Mouse (Mus musculus): ENCODE measurements around the gene Rab40c. TPM values are rescaled to one million over a fixed set of nuclear protein-coding genes. Genes with fewer than 3 reads are reported as not detected.
A peak's percentile ranks its signal among the peaks of the same experiment; 100 is the strongest.

Rab40c gene
- polyA plus RNA-seq, 1 experiment from 2014 or later = 52.2 TPM

GRCm38 (mm10) chr17:25893975-25894617 is 25.4 kb downstream of the Rab40c start:
- peak; percentile 73; the same call in 1 of the 2 replicates for ATAC-seq
- H3K36me3 ChIP-seq (ENCODE audit: control insufficient read depth, insufficient read depth, low read length) = no peaks in the 10 kb centered on the region
- 39% methylated on average over 2 of the region's 2 CpGs for WGBS
- no peak overlapping the region for H3K4me2 ChIP-seq (ENCODE audit: low read length)
- no peaks in the 10 kb centered on the region for H3K27me3 ChIP-seq (ENCODE audit: control insufficient read depth, insufficient read depth, low read depth, low read length)
- H3K9ac ChIP-seq (ENCODE audit: low read depth, low read length) = 0 out of 2 replicates have a peak overlapping the region, but pooled peaks have one; percentile 11
- peak overlapping the region; percentile 43 for H3K27ac ChIP-seq (ENCODE audit: low read length)
- H3K9me3 ChIP-seq (replicated peaks; ENCODE audit: control insufficient read depth, low read length, poor library complexity, severe bottlenecking) = no peaks in the 10 kb centered on the region
- peaks cover 4% of the 10 kb centered on the region; the same call in 1 of the 2 replicates for H3K4me1 ChIP-seq (ENCODE audit: control insufficient read depth, insufficient read depth, low read length)
- H3K4me3 ChIP-seq (ENCODE audit: low read depth, low read length) = no peak overlapping the region

GRCm38 (mm10) chr17:25888837-25889236 is 30.7 kb downstream of the Rab40c start:
- Histone ChIP-seq H3K4me2 (ENCODE audit: low read length) (no peak overlapping the region), H3K4me3 (ENCODE audit: low read depth, low read length) (no peak overlapping the region), H3K4me1 (ENCODE audit: control insufficient read depth, insufficient read depth, low read length) (no peaks in the 10 kb centered on the region), H3K9me3 (replicated peaks; ENCODE audit: control insufficient read depth, low read length, poor library complexity, severe bottlenecking) (no peaks in the 10 kb centered on the region), H3K27me3 (ENCODE audit: control insufficient read depth, insufficient read depth, low read depth, low read length) (no peaks in the 10 kb centered on the region), H3K27ac (ENCODE audit: low read length) (no peak overlapping the region), H3K9ac (ENCODE audit: low read depth, low read length) (no peak overlapping the region), H3K36me3 (ENCODE audit: control insufficient read depth, insufficient read depth, low read length) (no peaks in the 10 kb centered on the region; the same call in 1 of the 2 replicates)
- no peak for ATAC-seq
- 95% methylated on average over 3 of the region's 3 CpGs for WGBS

GRCm38 (mm10) chr17:25887467-25887866 is 32.1 kb downstream of the Rab40c start:
- 94% methylated on average over 10 of the region's 10 CpGs for WGBS
- no peak overlapping the region for H3K4me2 ChIP-seq (ENCODE audit: low read length)
- H3K4me3 ChIP-seq (ENCODE audit: low read depth, low read length) = no peak overlapping the region
- no peak overlapping the region for H3K9ac ChIP-seq (ENCODE audit: low read depth, low read length)
- no peak for ATAC-seq
- peaks cover 7% of the 10 kb centered on the region for H3K36me3 ChIP-seq (ENCODE audit: control insufficient read depth, insufficient read depth, low read length)
- H3K27me3 ChIP-seq (ENCODE audit: control insufficient read depth, insufficient read depth, low read depth, low read length) = no peaks in the 10 kb centered on the region
- no peaks in the 10 kb centered on the region for H3K9me3 ChIP-seq (replicated peaks; ENCODE audit: control insufficient read depth, low read length, poor library complexity, severe bottlenecking)
- no peak overlapping the region for H3K27ac ChIP-seq (ENCODE audit: low read length)
- no peaks in the 10 kb centered on the region for H3K4me1 ChIP-seq (ENCODE audit: control insufficient read depth, insufficient read depth, low read length)

GRCm38 (mm10) chr17:25886806-25887205 is 32.7 kb downstream of the Rab40c start:
- H3K9ac ChIP-seq (ENCODE audit: low read depth, low read length) = no peak overlapping the region
- no peak overlapping the region for H3K4me3 ChIP-seq (ENCODE audit: low read depth, low read length)
- H3K27ac ChIP-seq (ENCODE audit: low read length) = no peak overlapping the region
- H3K4me1 ChIP-seq (ENCODE audit: control insufficient read depth, insufficient read depth, low read length) = no peaks in the 10 kb centered on the region
- no peaks in the 10 kb centered on the region for H3K27me3 ChIP-seq (ENCODE audit: control insufficient read depth, insufficient read depth, low read depth, low read length)
- peaks cover 7% of the 10 kb centered on the region for H3K36me3 ChIP-seq (ENCODE audit: control insufficient read depth, insufficient read depth, low read length)
- no peak overlapping the region for H3K4me2 ChIP-seq (ENCODE audit: low read length)
- no peaks in the 10 kb centered on the region for H3K9me3 ChIP-seq (replicated peaks; ENCODE audit: control insufficient read depth, low read length, poor library complexity, severe bottlenecking)
- ATAC-seq = no peak

- WGBS = 63% methylated on average over 4 of the region's 4 CpGs
- Histone ChIP-seq H3K9ac (ENCODE audit: low read depth, low read length) (no peak overlapping the region), H3K27ac (ENCODE audit: low read length) (no peak overlapping the region), H3K4me1 (ENCODE audit: control insufficient read depth, insufficient read depth, low read length) (peaks cover 3% of the 10 kb centered on the region; the same call in 1 of the 2 replicates), H3K36me3 (ENCODE audit: control insufficient read depth, insufficient read depth, low read length) (peaks cover 7% of the 10 kb centered on the region), H3K27me3 (ENCODE audit: control insufficient read depth, insufficient read depth, low read depth, low read length) (no peaks in the 10 kb centered on the region), H3K4me2 (ENCODE audit: low read length) (no peak overlapping the region), H3K9me3 (replicated peaks; ENCODE audit: control insufficient read depth, low read length, poor library complexity, severe bottlenecking) (no peaks in the 10 kb centered on the region), H3K4me3 (ENCODE audit: low read depth, low read length) (no peak overlapping the region)
- no peak; the same call in 1 of the 2 replicates for ATAC-seq
Measured at GRCm38 (mm10) chr17:25885636-25886035, 33.9 kb downstream of the Rab40c start.

- H3K9me3 ChIP-seq (replicated peaks; ENCODE audit: control insufficient read depth, low read length, poor library complexity, severe bottlenecking) = no peaks in the 10 kb centered on the region
- no peak overlapping the region for H3K4me3 ChIP-seq (ENCODE audit: low read depth, low read length)
- H3K36me3 ChIP-seq (ENCODE audit: control insufficient read depth, insufficient read depth, low read length) = peaks cover 7% of the 10 kb centered on the region
- ATAC-seq = no peak
- H3K9ac ChIP-seq (ENCODE audit: low read depth, low read length) = no peak overlapping the region
- no peak overlapping the region for H3K4me2 ChIP-seq (ENCODE audit: low read length)
- WGBS = 91% methylated on average over 3 of the region's 3 CpGs
- H3K27me3 ChIP-seq (ENCODE audit: control insufficient read depth, insufficient read depth, low read depth, low read length) = no peaks in the 10 kb centered on the region
- peaks cover 5% of the 10 kb centered on the region; the same call in 1 of the 2 replicates for H3K4me1 ChIP-seq (ENCODE audit: control insufficient read depth, insufficient read depth, low read length)
- H3K27ac ChIP-seq (ENCODE audit: low read length) = no peak overlapping the region
Measured at GRCm38 (mm10) chr17:25883824-25884223, 35.7 kb downstream of the Rab40c start.

GRCm38 (mm10) chr17:25883268-25883667 is 36.3 kb downstream of the Rab40c start:
- Histone ChIP-seq H3K27me3 (ENCODE audit: control insufficient read depth, insufficient read depth, low read depth, low read length) (no peaks in the 10 kb centered on the region), H3K36me3 (ENCODE audit: control insufficient read depth, insufficient read depth, low read length) (peaks cover 11% of the 10 kb centered on the region), H3K4me2 (ENCODE audit: low read length) (no peak overlapping the region), H3K27ac (ENCODE audit: low read length) (peak overlapping the region; percentile 30; the same call in 1 of the 2 replicates), H3K4me3 (ENCODE audit: low read depth, low read length) (no peak overlapping the region), H3K9ac (ENCODE audit: low read depth, low read length) (no peak overlapping the region), H3K9me3 (replicated peaks; ENCODE audit: control insufficient read depth, low read length, poor library complexity, severe bottlenecking) (no peaks in the 10 kb centered on the region), H3K4me1 (ENCODE audit: control insufficient read depth, insufficient read depth, low read length) (peaks cover 5% of the 10 kb centered on the region; the same call in 1 of the 2 replicates)
- 70% methylated on average over 8 of the region's 8 CpGs for WGBS
- no peak for ATAC-seq

GRCm38 (mm10) chr17:25882306-25882705 is 37.2 kb downstream of the Rab40c start:
- no peak overlapping the region for H3K9ac ChIP-seq (ENCODE audit: low read depth, low read length)
- H3K36me3 ChIP-seq (ENCODE audit: control insufficient read depth, insufficient read depth, low read length) = peaks cover 19% of the 10 kb centered on the region
- WGBS = 38% methylated on average over 5 of the region's 5 CpGs
- H3K4me1 ChIP-seq (ENCODE audit: control insufficient read depth, insufficient read depth, low read length) = peaks cover 5% of the 10 kb centered on the region; the same call in 1 of the 2 replicates
- H3K27ac ChIP-seq (ENCODE audit: low read length) = no peak overlapping the region
- H3K9me3 ChIP-seq (replicated peaks; ENCODE audit: control insufficient read depth, low read length, poor library complexity, severe bottlenecking) = no peaks in the 10 kb centered on the region
- no peak overlapping the region for H3K4me2 ChIP-seq (ENCODE audit: low read length)
- H3K27me3 ChIP-seq (ENCODE audit: control insufficient read depth, insufficient read depth, low read depth, low read length) = no peaks in the 10 kb centered on the region
- no peak overlapping the region for H3K4me3 ChIP-seq (ENCODE audit: low read depth, low read length)
- no peak for ATAC-seq

- Histone ChIP-seq H3K9ac (ENCODE audit: low read depth, low read length) (peak overlapping the region; percentile 42; the same call in 1 of the 2 replicates), H3K4me3 (ENCODE audit: low read depth, low read length) (no peak overlapping the region), H3K36me3 (ENCODE audit: control insufficient read depth, insufficient read depth, low read length) (peaks cover 19% of the 10 kb centered on the region), H3K4me1 (ENCODE audit: control insufficient read depth, insufficient read depth, low read length) (peaks cover 10% of the 10 kb centered on the region), H3K4me2 (ENCODE audit: low read length) (no peak overlapping the region), H3K27ac (ENCODE audit: low read length) (peak overlapping the region; percentile 58; the same call in 1 of the 2 replicates), H3K9me3 (replicated peaks; ENCODE audit: control insufficient read depth, low read length, poor library complexity, severe bottlenecking) (no peaks in the 10 kb centered on the region), H3K27me3 (ENCODE audit: control insufficient read depth, insufficient read depth, low read depth, low read length) (no peaks in the 10 kb centered on the region)
- 23% methylated on average over 4 of the region's 4 CpGs for WGBS
- ATAC-seq = no peak
Measured at GRCm38 (mm10) chr17:25881691-25882090, 37.8 kb downstream of the Rab40c start.
